Comparison of ENCODE assay signal across 7 mouse cellular contexts in the genomic region with DNA sequence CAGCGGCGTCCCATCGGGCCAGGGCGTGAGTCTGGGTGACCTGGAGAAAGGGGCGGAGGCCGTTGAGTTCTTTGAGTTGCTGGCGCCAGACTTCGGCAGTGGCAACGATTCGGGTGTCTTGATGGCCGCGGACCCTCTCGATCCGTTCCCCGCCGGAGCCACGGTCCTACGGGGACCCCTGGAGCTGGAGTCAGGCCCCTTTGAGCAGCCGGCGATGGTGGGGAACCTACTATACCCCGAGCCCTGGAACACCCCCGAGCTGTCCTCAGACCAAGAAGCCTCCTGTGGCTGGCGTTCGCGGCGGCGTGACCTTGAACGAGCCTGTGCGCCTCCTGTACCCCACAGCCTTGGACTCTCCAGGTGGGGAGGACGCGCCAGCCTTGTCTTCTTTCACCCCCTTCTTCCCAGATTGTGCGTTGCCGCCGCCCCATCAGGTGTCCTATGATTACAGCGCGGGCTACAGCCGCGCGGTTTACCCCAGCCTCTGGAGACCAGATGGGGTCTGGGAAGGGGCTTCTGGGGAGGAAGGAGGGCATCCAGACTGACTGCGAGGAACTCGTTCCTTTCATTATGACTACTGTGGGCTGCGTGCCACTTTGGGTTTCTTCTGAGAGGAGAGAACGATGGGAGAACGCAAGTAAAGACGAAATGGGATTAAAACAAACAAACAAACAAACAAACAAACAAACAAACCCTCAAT. TPM values are rescaled to one million over a fixed set of nuclear protein-coding genes. Genes with fewer than 3 reads are reported as not detected.
DNase-seq lines count a peak whose midpoint lies in the region; ATAC-seq and TF ChIP-seq lines count a peak whose summit lies in the region.

No protein-coding gene starts in this region.

- peak overlapping the region; percentile 40; the same call in 1 of the 2 replicates for H3K9ac ChIP-seq in lung, postnatal 0 days (replicated peaks; ENCODE audit: low read depth)
- peak overlapping the region; percentile 60 for H3K9ac ChIP-seq in heart, postnatal 0 days (replicated peaks; ENCODE audit: low read depth, low read length)

- H3K27me3 ChIP-seq in lung, postnatal 0 days (replicated peaks; ENCODE audit: insufficient read depth, low read length) = peaks cover 6% of the 10 kb centered on the region; the same call in 1 of the 2 replicates
- peaks cover 42% of the 10 kb centered on the region for H3K27me3 ChIP-seq in heart, postnatal 0 days (ENCODE audit: control insufficient read depth, insufficient read depth, low read length)

- H3K4me1 ChIP-seq in lung, postnatal 0 days (ENCODE audit: insufficient read depth, low read depth, low read length) = no peaks in the 10 kb centered on the region
- H3K4me1 ChIP-seq in heart, postnatal 0 days (ENCODE audit: control insufficient read depth, insufficient read depth) = no peaks in the 10 kb centered on the region

- no peak for DNase-seq in lung, postnatal 0 days (ENCODE audit: low spot score)
- DNase-seq in lung, postnatal 25 days (ENCODE audit: low spot score) = no peak
- peak; percentile 57 for DNase-seq in embryo, embryonic 10.5 days (ENCODE audit: low spot score)
- no peak for DNase-seq in heart, postnatal 0 days (ENCODE audit: low spot score)
- DNase-seq in lung, postnatal 10 days = peak; percentile 8
- DNase-seq in spleen, adult 18-20 months = no peak

- H3K27ac ChIP-seq in lung, postnatal 0 days (ENCODE audit: low read length) = no peak overlapping the region
- no peak overlapping the region for H3K27ac ChIP-seq in heart, postnatal 0 days (ENCODE audit: low read depth)

- H3K36me3 ChIP-seq in lung, postnatal 0 days (ENCODE audit: insufficient read depth, low read length) = no peaks in the 10 kb centered on the region
- no peaks in the 10 kb centered on the region for H3K36me3 ChIP-seq in heart, postnatal 0 days (replicated peaks; ENCODE audit: control insufficient read depth, insufficient read depth, low read length)

- WGBS in lung, postnatal 0 days = 2% methylated on average over 42 of the region's 45 CpGs
- WGBS in heart, postnatal 0 days = under 1% methylated on average over 45 of the region's 45 CpGs

- ATAC-seq in lung, postnatal 0 days = 0 out of 2 replicates have a peak, but pooled peaks have one; percentile 11
- ATAC-seq in heart, postnatal 0 days (ENCODE audit: insufficient read depth, low read depth) = no peak
- ATAC-seq in megakaryocyte-erythroid progenitor cell, adult 5-6 weeks (replicated peaks; ENCODE audit: low FRiP score, low TSS enrichment, poor library complexity, severe bottlenecking) = no peak

- H3K4me3 ChIP-seq in lung, postnatal 0 days (ENCODE audit: low read depth, low read length) = peak overlapping the region; percentile 56
- H3K4me3 ChIP-seq in heart, postnatal 0 days (ENCODE audit: low read depth, low read length) = peak overlapping the region; percentile 57

- H3K9me3 ChIP-seq in lung, postnatal 0 days (ENCODE audit: low read length) = no peaks in the 10 kb centered on the region
- H3K9me3 ChIP-seq in heart, postnatal 0 days (replicated peaks; ENCODE audit: control insufficient read depth, low read length) = no peaks in the 10 kb centered on the region

- H3K4me2 ChIP-seq in lung, postnatal 0 days (replicated peaks; ENCODE audit: low read depth, low read length) = peak overlapping the region; percentile 81
- H3K4me2 ChIP-seq in heart, postnatal 0 days (ENCODE audit: low read depth, low read length) = peak overlapping the region; percentile 74

- no peak for TF ChIP-seq EP300 in lung, postnatal 0 days (IDR thresholded peaks at IDR 0.05)
- TF ChIP-seq EP300 in heart, postnatal 0 days (IDR thresholded peaks at IDR 0.05; ENCODE audit: low read depth) = no peak

- TF ChIP-seq CTCF in lung, postnatal 0 days (IDR thresholded peaks at IDR 0.05) = no peak
- TF ChIP-seq CTCF in heart, postnatal 0 days (IDR thresholded peaks at IDR 0.05; ENCODE audit: low read depth) = no peak

RNA-seq across cellular contexts. Expression of a gene that starts 1.2 kb away (rescaled TPM):
- 6.6 TPM in 2 replicates for polyA plus RNA-seq in lung, postnatal 0 days (2015; fragmentation: Nextera tagmentation; extraction: Ambion mirVana)
- total RNA-seq in heart, postnatal 0 days (2014; rRNA removed; ENCODE audit: low replicate concordance) = 6.0 and 7.5 TPM in 2 replicates
- polyA plus RNA-seq in heart, postnatal 0 days (2015; fragmentation: Nextera tagmentation; extraction: Ambion mirVana) = 3.0 and 3.5 TPM in 2 replicates
- total RNA-seq in megakaryocyte-erythroid progenitor cell, adult 5-6 weeks (2014; fragmentation: Nextera tagmentation) = not detected in 2 replicates
- not detected in 2 replicates for total RNA-seq in megakaryocyte-erythroid progenitor cell, adult 5-6 weeks (2017)

Comparison
In these comparisons a context has a peak if more than half of its experiments do, and no peak if none do; other contexts are left out.
1. DNase-seq: peak in embryo, embryonic 10.5 days (single experiment) and lung, postnatal 10 days (single experiment); none in lung, postnatal 0 days (single experiment), lung, postnatal 25 days (single experiment), heart, postnatal 0 days (single experiment) and spleen, adult 18-20 months (0 of 2).